Mouse (Mus musculus): ENCODE results near the gene Ctsd.

DNA sequence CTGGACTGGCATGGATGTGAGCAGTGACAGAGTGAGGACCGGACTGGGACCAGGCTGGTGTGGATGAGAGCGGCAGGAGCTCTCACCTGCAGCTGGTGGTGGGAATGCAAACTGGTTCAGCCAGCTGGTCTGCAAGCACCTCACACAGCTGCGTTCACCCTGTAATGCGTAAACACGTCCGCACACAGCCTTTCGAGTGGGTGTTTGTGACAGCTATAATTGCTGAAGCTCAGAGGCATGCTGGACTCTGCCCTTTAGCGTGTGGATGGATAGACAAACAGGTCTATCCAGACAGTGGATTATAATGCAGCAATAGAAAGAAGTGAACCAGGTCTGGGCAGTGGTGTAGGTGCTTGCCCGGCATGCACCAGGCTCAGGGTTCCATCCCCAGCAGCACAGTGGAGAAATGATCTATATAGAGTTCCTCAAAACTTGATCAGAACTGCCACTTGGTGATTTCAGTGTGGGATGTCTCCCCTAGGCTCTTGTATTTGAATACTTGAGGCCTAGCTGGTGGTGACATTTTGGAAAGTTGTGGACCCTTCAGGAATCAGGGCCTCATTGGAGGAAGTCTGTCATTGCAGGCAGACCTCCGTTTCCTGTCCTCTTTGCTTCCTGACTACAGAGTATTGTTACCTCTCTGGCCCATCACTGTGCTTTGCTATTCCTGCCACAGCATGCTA is 46.1 kb downstream of the Ctsd start:
- TF ChIP-seq CTCF (IDR thresholded peaks at IDR 0.05; ENCODE audit: low read depth, low read length), result no peak
- TF ChIP-seq POLR2AphosphoS5 (IDR thresholded peaks at IDR 0.05; ENCODE audit: insufficient replicate concordance, low read depth, low read length), result no peak
- TF ChIP-seq GATA1 (IDR thresholded peaks at IDR 0.05; ENCODE audit: borderline replicate concordance, low read length), result no peak
